Mouse (Mus musculus) forebrain, embryonic 10.5 days (tissue): ENCODE measurements around the gene Slc27a1. TPM values are rescaled to one million over a fixed set of nuclear protein-coding genes. Genes with fewer than 3 reads are reported as not detected.

Source experiments
- DNase-seq: peaks from one replicate; pipeline ENCODE4 v3.0.0-alpha.2; 2017; ENCODE audit warnings: low spot score; ENCODE audit errors: extremely low spot score
- H3K27ac ChIP-seq: fragments of 300-500 bp; sonication (generic); 2 replicates; pipeline ENCODE4 v1.5.1; 2016; ENCODE audit warnings: mild to moderate bottlenecking
- H3K27me3 ChIP-seq: fragments of 300-500 bp; sonication (generic); 2 replicates; pipeline ENCODE4 v1.6.1; 2016; ENCODE audit warnings: mild to moderate bottlenecking; ENCODE audit not compliant: poor library complexity, severe bottlenecking
- H3K36me3 ChIP-seq: fragments of 300-500 bp; sonication (generic); replicated peaks from 2 replicates; pipeline ENCODE4 v1.6.1; 2016; ENCODE audit warnings: mild to moderate bottlenecking, moderate library complexity
- H3K4me1 ChIP-seq: fragments of 300-500 bp; sonication (generic); 2 replicates; pipeline ENCODE4 v1.6.1; 2016
- H3K4me3 ChIP-seq: fragments of 300-500 bp; sonication (generic); 2 replicates; pipeline ENCODE4 v1.5.1; 2016; ENCODE audit warnings: mild to moderate bottlenecking, moderate library complexity
- H3K9me3 ChIP-seq: fragments of 300-500 bp; sonication (generic); 2 replicates; pipeline ENCODE4 v1.6.1; 2016; ENCODE audit warnings: mild to moderate bottlenecking, moderate library complexity
- WGBS: fragments of 180-500 bp; shearing (Covaris S2); methylation state at CpG from one replicate; pipeline ENCODE4 v1.1.7; 2016; 5-methylcytosine and 5-hydroxymethylcytosine counted together
- polyA plus RNA-seq: library from polyadenylated mRNA; unstranded; fragments of >200 nt; fragmentation: Nextera tagmentation; extraction: Ambion mirVana; gene quantifications from 2 replicates; pipeline ENCODE4 v1.2.1, GENCODE M21; 2016

Gene Slc27a1
- polyA plus RNA-seq, 1 experiment from 2014 or later = 21.9 TPM

GRCm38 (mm10) chr8:71613418-71613817 is 44.7 kb downstream of the Slc27a1 start:
- Histone ChIP-seq H3K36me3 (peaks cover 58% of the 10 kb centered on the region), H3K27me3 (no peaks in the 10 kb centered on the region), H3K9me3 (no peaks in the 10 kb centered on the region), H3K27ac (no peak overlapping the region), H3K4me3 (no peak overlapping the region), H3K4me1 (peaks cover 23% of the 10 kb centered on the region)
- DNase-seq = no peak
- 70% methylated on average over 4 of the region's 4 CpGs for whole genome bisulfite sequencing

GRCm38 (mm10) chr8:71619786-71620185 is 51.1 kb downstream of the Slc27a1 start:
- H3K36me3 ChIP-seq = peaks cover 97% of the 10 kb centered on the region
- WGBS = 100% methylated on average over 2 of the region's 2 CpGs

GRCm38 (mm10) chr8:71625088-71625487 is 56.4 kb downstream of the Slc27a1 start:
- Histone ChIP-seq H3K27ac (no peak overlapping the region), H3K27me3 (peaks cover 20% of the 10 kb centered on the region), H3K36me3 (peaks cover 62% of the 10 kb centered on the region), H3K4me3 (no peak overlapping the region), H3K4me1 (peaks cover 31% of the 10 kb centered on the region), H3K9me3 (peaks cover 22% of the 10 kb centered on the region)
- no peak for DNase-seq
- WGBS = 85% methylated on average over 1 of the region's 1 CpGs

More at GRCm38 (mm10) chr8:71619786-71620185, 51.1 kb downstream of the Slc27a1 start:
- no peaks in the 10 kb centered on the region for H3K27me3 ChIP-seq
- H3K9me3 ChIP-seq = peaks cover 22% of the 10 kb centered on the region
- H3K4me1 ChIP-seq = no peaks in the 10 kb centered on the region
- DNase-seq = no peak
- H3K27ac ChIP-seq = no peak overlapping the region
- no peak overlapping the region for H3K4me3 ChIP-seq

- Histone ChIP-seq H3K4me3 (no peak overlapping the region), H3K27ac (no peak overlapping the region), H3K36me3 (peaks cover 45% of the 10 kb centered on the region), H3K9me3 (peaks cover 17% of the 10 kb centered on the region), H3K4me1 (peaks cover 36% of the 10 kb centered on the region), H3K27me3 (peaks cover 37% of the 10 kb centered on the region)
- WGBS = 86% methylated on average over 9 of the region's 9 CpGs
- no peak for DNase-seq
Observed at GRCm38 (mm10) chr8:71626753-71627152, 58.1 kb downstream of the Slc27a1 start.

- peaks cover 36% of the 10 kb centered on the region for H3K4me1 ChIP-seq
- no peak overlapping the region for H3K4me3 ChIP-seq
- H3K27ac ChIP-seq = peak overlapping the region; percentile 3; the same call in 1 of the 2 replicates
- H3K36me3 ChIP-seq = peaks cover 38% of the 10 kb centered on the region
- 54% methylated on average over 9 of the region's 9 CpGs for WGBS
- no peak for DNase-seq
- H3K9me3 ChIP-seq = peaks cover 14% of the 10 kb centered on the region
- peaks cover 44% of the 10 kb centered on the region for H3K27me3 ChIP-seq
Observed at GRCm38 (mm10) chr8:71627265-71628099, 58.8 kb downstream of the Slc27a1 start.

GRCm38 (mm10) chr8:71628396-71629095 is 59.9 kb downstream of the Slc27a1 start:
- H3K9me3 ChIP-seq = peaks cover 15% of the 10 kb centered on the region
- peaks cover 42% of the 10 kb centered on the region for H3K4me1 ChIP-seq
- 8% methylated on average over 16 of the region's 16 CpGs for WGBS
- H3K4me3 ChIP-seq = peak overlapping the region; percentile 65
- no peak for DNase-seq
- peaks cover 30% of the 10 kb centered on the region for H3K36me3 ChIP-seq
- peak overlapping the region; percentile 85 for H3K27ac ChIP-seq
- peaks cover 54% of the 10 kb centered on the region for H3K27me3 ChIP-seq

- WGBS = under 1% methylated on average over 55 of the region's 55 CpGs
- DNase-seq = peak; percentile 93
- Histone ChIP-seq H3K4me1 (peaks cover 49% of the 10 kb centered on the region), H3K9me3 (peaks cover 18% of the 10 kb centered on the region), H3K27me3 (peaks cover 61% of the 10 kb centered on the region), H3K36me3 (peaks cover 23% of the 10 kb centered on the region), H3K4me3 (peak overlapping the region; percentile 65), H3K27ac (peak overlapping the region; percentile 85)
Observed at GRCm38 (mm10) chr8:71629096-71629697, 60.5 kb downstream of the Slc27a1 start.

- Histone ChIP-seq H3K27ac (peak overlapping the region; percentile 85), H3K4me1 (peaks cover 55% of the 10 kb centered on the region), H3K36me3 (peaks cover 17% of the 10 kb centered on the region), H3K4me3 (peak overlapping the region; percentile 65), H3K27me3 (peaks cover 67% of the 10 kb centered on the region), H3K9me3 (peaks cover 18% of the 10 kb centered on the region)
- WGBS = 2% methylated on average over 25 of the region's 25 CpGs
- peak; percentile 41 for DNase-seq
Observed at GRCm38 (mm10) chr8:71629781-71630212, 61.1 kb downstream of the Slc27a1 start.

- WGBS = 90% methylated on average over 6 of the region's 6 CpGs
- DNase-seq = no peak
- Histone ChIP-seq H3K27me3 (peaks cover 77% of the 10 kb centered on the region), H3K4me3 (no peak overlapping the region), H3K36me3 (peaks cover 8% of the 10 kb centered on the region), H3K4me1 (peaks cover 55% of the 10 kb centered on the region), H3K27ac (no peak overlapping the region), H3K9me3 (peaks cover 18% of the 10 kb centered on the region)
Observed at GRCm38 (mm10) chr8:71630761-71631160, 62.1 kb downstream of the Slc27a1 start.

- H3K4me3 ChIP-seq = no peak overlapping the region
- H3K27me3 ChIP-seq = peaks cover 87% of the 10 kb centered on the region
- peaks cover 18% of the 10 kb centered on the region for H3K9me3 ChIP-seq
- 60% methylated on average over 2 of the region's 2 CpGs for WGBS
- H3K36me3 ChIP-seq = peaks cover 3% of the 10 kb centered on the region; the same call in 1 of the 2 replicates
- peaks cover 55% of the 10 kb centered on the region for H3K4me1 ChIP-seq
- no peak for DNase-seq
- no peak overlapping the region for H3K27ac ChIP-seq
Observed at GRCm38 (mm10) chr8:71631897-71632296, 63.2 kb downstream of the Slc27a1 start.

GRCm38 (mm10) chr8:71633164-71633563 is 64.5 kb downstream of the Slc27a1 start:
- H3K27ac ChIP-seq = no peak overlapping the region
- 5% methylated on average over 19 of the region's 22 CpGs for WGBS
- H3K4me3 ChIP-seq = peak overlapping the region; percentile 34
- peaks cover 87% of the 10 kb centered on the region for H3K27me3 ChIP-seq
- peaks cover 3% of the 10 kb centered on the region; the same call in 1 of the 2 replicates for H3K36me3 ChIP-seq
- H3K9me3 ChIP-seq = peaks cover 18% of the 10 kb centered on the region
- DNase-seq = no peak
- H3K4me1 ChIP-seq = peaks cover 43% of the 10 kb centered on the region

- Histone ChIP-seq H3K36me3 (peaks cover 3% of the 10 kb centered on the region; the same call in 1 of the 2 replicates), H3K27me3 (peaks cover 87% of the 10 kb centered on the region), H3K4me1 (peaks cover 33% of the 10 kb centered on the region), H3K4me3 (peak overlapping the region; percentile 34), H3K9me3 (peaks cover 18% of the 10 kb centered on the region), H3K27ac (peak overlapping the region; percentile 51; the same call in 1 of the 2 replicates)
- peak; percentile 78 for DNase-seq
- 2% methylated on average over 26 of the region's 26 CpGs for WGBS
Observed at GRCm38 (mm10) chr8:71633981-71634667, 65.4 kb downstream of the Slc27a1 start.
